Mouse (Mus musculus): ENCODE data around the gene Mtmr3. TPM values are rescaled to one million over a fixed set of nuclear protein-coding genes. Genes with fewer than 3 reads are reported as not detected.

Mtmr3 gene
- polyA plus RNA-seq, 1 experiment from 2014 or later = 25.6 TPM

DNA sequence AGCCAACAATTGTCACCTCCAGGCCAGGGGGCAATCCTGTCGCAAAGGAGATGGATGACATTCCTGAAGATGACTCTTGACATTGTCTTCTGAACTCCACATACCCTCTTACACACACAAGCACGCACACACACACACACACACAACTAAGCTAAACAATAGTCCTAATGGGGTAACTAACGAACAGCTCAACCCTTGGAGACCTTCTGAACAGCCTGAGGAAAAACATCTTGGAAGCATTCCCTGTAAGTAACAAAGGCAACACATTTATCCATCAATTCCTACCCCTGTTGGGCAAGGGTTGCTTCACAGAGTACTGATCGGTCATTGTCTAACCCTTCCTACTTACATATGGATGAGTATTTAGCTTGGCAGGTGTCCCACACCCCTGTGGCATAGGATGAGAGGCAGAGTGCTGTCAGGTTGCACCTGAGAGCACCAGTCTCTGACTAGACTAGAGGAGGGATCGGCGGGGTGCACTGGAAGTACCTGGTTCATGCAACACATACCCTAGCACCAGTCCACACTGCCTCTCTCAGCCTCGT is 27.9 kb upstream of the Mtmr3 start:
- 83% methylated on average over 7 of the region's 7 CpGs for WGBS
- H3K9ac ChIP-seq = no peak overlapping the region
- no peaks in the 10 kb centered on the region for H3K4me1 ChIP-seq
- H3K9me3 ChIP-seq (replicated peaks) = no peaks in the 10 kb centered on the region
- H3K27me3 ChIP-seq = no peaks in the 10 kb centered on the region
- no peaks in the 10 kb centered on the region for H3K36me3 ChIP-seq
- ATAC-seq (replicated peaks; ENCODE audit: low FRiP score) = no peak
- no peak overlapping the region for H3K4me2 ChIP-seq
- no peak overlapping the region for H3K27ac ChIP-seq
- no peak overlapping the region for H3K4me3 ChIP-seq (replicated peaks)

DNA sequence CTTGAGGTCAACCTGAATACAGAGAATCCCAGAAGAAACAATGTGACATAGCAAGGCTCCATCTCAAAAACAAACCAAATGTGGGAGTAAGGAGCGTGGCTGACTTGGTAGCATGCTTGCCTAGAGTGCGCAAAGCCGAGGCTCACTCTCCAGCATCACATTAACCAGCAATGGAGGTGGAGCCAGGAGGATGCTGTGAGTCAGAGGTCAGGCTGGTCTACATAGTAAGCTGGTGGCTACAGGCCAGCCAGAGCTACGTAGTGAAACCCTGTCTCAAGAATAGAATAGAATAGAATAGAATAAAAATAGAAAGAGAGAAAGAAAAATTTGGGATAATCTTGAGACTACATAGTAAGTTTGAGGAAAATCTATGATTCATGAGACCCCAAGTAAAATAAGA is 27.2 kb upstream of the Mtmr3 start:
- Histone ChIP-seq H3K27me3 (no peaks in the 10 kb centered on the region), H3K27ac (no peak overlapping the region), H3K9ac (no peak overlapping the region), H3K9me3 (replicated peaks) (no peaks in the 10 kb centered on the region), H3K4me2 (no peak overlapping the region), H3K4me3 (replicated peaks) (no peak overlapping the region), H3K4me1 (no peaks in the 10 kb centered on the region), H3K36me3 (no peaks in the 10 kb centered on the region)
- WGBS = 68% methylated on average over 4 of the region's 4 CpGs
- no peak for ATAC-seq (replicated peaks; ENCODE audit: low FRiP score)

DNA sequence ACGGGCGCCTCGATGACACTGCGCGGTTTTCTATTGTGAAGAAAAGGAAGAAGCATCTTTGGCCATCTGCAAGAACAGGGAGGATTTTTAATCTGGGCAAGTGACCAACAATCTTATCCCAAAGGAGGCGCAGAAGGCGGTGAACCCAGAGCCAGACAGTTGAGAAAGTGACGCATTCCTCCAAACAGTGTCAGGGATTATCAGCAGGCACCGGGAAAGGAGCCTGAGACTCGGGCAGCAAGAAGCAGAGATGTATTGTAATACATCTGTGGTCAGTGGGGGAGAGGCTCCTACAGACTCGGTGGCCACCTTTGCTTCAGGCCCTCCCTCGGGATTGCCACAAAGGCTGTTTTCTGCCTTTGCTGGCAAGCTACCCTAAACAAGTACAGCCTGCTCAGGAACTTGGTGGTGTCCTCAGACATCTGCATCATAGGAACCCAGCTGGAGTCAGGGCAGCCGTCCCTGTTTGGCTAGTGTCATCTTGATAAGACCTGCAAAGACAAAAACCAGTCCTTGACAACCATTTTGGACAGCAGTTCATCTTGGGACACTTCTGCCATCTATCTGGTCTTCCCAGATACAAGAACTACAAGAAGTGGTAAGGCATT is 25.9 kb upstream of the Mtmr3 start:
- H3K27ac ChIP-seq = no peak overlapping the region
- no peak for ATAC-seq (replicated peaks; ENCODE audit: low FRiP score)
- H3K9me3 ChIP-seq (replicated peaks) = no peaks in the 10 kb centered on the region
- 65% methylated on average over 13 of the region's 13 CpGs for WGBS
- no peaks in the 10 kb centered on the region for H3K36me3 ChIP-seq
- no peak overlapping the region for H3K4me3 ChIP-seq (replicated peaks)
- H3K9ac ChIP-seq = no peak overlapping the region
- no peak overlapping the region for H3K4me2 ChIP-seq
- H3K4me1 ChIP-seq = no peaks in the 10 kb centered on the region
- no peaks in the 10 kb centered on the region for H3K27me3 ChIP-seq

DNA sequence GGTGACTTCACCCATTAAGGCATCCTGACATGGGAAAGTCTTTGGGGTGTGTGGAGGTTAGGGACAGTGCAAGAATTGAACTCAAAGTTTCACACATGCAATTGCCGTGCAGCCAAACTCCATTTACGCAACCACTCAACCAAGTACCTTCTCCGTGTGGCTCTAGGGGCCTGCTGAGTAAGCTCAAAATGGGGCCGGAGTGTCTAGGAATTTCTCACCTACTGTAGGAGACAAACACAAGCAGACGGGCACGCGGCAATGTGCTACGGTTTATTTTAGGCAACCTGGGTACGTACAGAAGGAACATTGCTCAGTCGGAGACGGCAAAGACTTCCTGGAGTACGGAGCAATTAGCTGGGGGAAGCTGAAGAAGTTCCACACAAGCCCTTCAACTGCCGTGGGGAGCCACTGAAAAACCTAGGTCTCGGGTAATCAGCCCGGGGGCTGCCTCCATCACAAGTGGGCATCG is 25.4 kb upstream of the Mtmr3 start, which contains the start of gene Gm11032:
Gene Gm11032 (plus strand): TSS at position 51 of the 469 bp plus-strand sequence.
- Histone ChIP-seq H3K9me3 (replicated peaks) (no peaks in the 10 kb centered on the region), H3K4me1 (no peaks in the 10 kb centered on the region), H3K4me3 (replicated peaks) (no peak within 1 kb of the TSS), H3K9ac (no peak within 1 kb of the TSS), H3K27ac (no peak within 1 kb of the TSS), H3K4me2 (no peak within 1 kb of the TSS), H3K27me3 (no peaks in the 10 kb centered on the region), H3K36me3 (no peaks in the 10 kb centered on the region)
- no peak for ATAC-seq (replicated peaks; ENCODE audit: low FRiP score)
- WGBS = 80% methylated on average over 16 of the region's 16 CpGs

DNA sequence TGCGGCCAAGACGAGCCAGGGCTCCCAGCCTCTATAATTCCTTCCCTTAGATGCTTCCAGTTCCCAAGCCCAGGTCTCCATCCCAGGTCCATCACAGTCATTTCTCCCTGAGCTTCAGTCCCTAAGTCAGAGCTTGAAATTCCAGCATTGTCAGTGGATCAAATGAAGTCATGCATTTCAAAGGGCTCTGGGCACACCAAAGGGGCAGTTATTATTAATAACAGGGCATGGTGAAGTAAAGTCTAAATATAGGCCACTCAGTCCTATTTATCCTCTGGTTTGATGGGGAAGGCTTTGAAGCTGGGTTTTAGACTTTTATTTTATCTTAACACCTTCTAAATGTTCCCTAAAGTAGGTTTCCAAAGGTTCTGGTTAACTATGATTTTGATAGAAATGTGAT is 17.2 kb upstream of the Mtmr3 start:
- no peak overlapping the region for H3K4me3 ChIP-seq (replicated peaks)
- H3K27me3 ChIP-seq = no peaks in the 10 kb centered on the region
- H3K27ac ChIP-seq = no peak overlapping the region
- H3K4me1 ChIP-seq = no peaks in the 10 kb centered on the region
- no peak for ATAC-seq (replicated peaks; ENCODE audit: low FRiP score)
- H3K4me2 ChIP-seq = no peak overlapping the region
- no peaks in the 10 kb centered on the region for H3K36me3 ChIP-seq
- no peaks in the 10 kb centered on the region for H3K9me3 ChIP-seq (replicated peaks)
- no peak overlapping the region for H3K9ac ChIP-seq
- 71% methylated on average over 2 of the region's 2 CpGs for WGBS

DNA sequence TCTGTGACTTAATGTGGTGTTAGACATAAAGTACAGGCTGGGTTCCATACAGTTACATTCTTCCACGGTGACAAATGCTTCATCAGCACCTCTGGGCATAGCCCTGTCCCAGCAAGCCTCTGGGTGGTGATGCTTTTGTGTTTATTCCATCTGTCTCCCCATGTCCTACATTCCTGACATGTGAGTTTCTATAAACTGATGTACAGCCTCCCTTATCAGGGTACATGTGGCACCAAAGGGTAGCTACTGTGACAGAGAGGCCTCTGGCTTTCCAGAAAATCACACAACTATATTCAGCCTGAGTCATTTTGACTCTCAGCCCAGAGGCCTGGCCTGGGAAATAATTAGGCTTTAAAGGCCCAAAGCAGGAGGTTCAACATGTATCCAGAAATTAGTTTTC is 11.9 kb upstream of the Mtmr3 start:
- ATAC-seq (replicated peaks; ENCODE audit: low FRiP score) = no peak
- Histone ChIP-seq H3K9ac (no peak overlapping the region), H3K4me2 (no peak overlapping the region), H3K4me1 (peaks cover 22% of the 10 kb centered on the region), H3K4me3 (replicated peaks) (no peak overlapping the region), H3K9me3 (replicated peaks) (no peaks in the 10 kb centered on the region), H3K27me3 (no peaks in the 10 kb centered on the region), H3K27ac (no peak overlapping the region), H3K36me3 (no peaks in the 10 kb centered on the region)
- 72% methylated on average over 1 of the region's 1 CpGs for WGBS

DNA sequence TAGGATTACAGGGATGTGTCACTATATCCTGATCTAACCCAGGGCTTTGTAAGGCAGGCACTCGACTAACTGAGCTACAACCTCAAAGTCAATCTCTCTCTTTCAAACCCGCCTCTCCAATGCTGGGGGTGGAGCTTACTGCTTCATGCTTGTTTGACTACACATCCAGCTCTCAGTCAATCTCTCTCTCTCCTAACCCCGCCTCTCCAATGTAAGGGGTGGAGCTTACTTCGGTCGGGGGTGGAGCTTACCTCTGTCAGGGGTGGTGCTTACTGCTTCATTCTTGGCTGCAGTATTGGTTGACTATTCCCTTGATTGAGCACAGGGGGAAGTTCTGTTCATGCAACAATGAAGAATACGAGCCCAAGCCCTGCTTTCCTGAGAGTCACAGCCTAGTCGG is 10.8 kb upstream of the Mtmr3 start:
- Histone ChIP-seq H3K9ac (no peak overlapping the region), H3K4me1 (peaks cover 22% of the 10 kb centered on the region), H3K4me3 (replicated peaks) (no peak overlapping the region), H3K36me3 (no peaks in the 10 kb centered on the region), H3K9me3 (replicated peaks) (no peaks in the 10 kb centered on the region), H3K4me2 (no peak overlapping the region), H3K27me3 (no peaks in the 10 kb centered on the region), H3K27ac (no peak overlapping the region)
- ATAC-seq (replicated peaks; ENCODE audit: low FRiP score) = no peak
- 52% methylated on average over 7 of the region's 7 CpGs for WGBS

DNA sequence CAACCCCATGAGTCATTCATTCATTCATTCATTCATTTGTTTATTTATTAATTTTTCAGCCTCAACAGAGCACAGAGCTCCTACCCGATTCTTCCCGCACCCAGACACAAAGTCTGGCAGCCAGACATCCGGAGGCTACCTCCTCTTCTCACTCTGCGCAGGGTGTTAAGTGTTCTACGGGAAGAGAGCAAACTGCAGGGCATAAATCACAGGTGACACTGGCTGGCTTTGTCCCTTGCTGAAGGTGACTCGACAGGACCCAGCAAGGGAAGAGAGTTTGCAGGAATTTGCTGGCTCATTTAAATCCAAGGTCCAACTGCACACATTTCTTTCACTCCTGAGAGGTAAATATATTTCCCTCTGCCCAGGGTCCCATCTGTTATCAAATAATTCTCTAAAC is 9.8 kb upstream of the Mtmr3 start:
- Histone ChIP-seq H3K36me3 (no peaks in the 10 kb centered on the region), H3K4me1 (peaks cover 22% of the 10 kb centered on the region), H3K27me3 (no peaks in the 10 kb centered on the region), H3K9ac (no peak overlapping the region), H3K27ac (0 out of 2 replicates have a peak overlapping the region, but pooled peaks have one; percentile 13), H3K4me2 (no peak overlapping the region), H3K4me3 (replicated peaks) (no peak overlapping the region), H3K9me3 (replicated peaks) (no peaks in the 10 kb centered on the region)
- ATAC-seq (replicated peaks; ENCODE audit: low FRiP score) = no peak
- WGBS = 5% methylated on average over 6 of the region's 6 CpGs

DNA sequence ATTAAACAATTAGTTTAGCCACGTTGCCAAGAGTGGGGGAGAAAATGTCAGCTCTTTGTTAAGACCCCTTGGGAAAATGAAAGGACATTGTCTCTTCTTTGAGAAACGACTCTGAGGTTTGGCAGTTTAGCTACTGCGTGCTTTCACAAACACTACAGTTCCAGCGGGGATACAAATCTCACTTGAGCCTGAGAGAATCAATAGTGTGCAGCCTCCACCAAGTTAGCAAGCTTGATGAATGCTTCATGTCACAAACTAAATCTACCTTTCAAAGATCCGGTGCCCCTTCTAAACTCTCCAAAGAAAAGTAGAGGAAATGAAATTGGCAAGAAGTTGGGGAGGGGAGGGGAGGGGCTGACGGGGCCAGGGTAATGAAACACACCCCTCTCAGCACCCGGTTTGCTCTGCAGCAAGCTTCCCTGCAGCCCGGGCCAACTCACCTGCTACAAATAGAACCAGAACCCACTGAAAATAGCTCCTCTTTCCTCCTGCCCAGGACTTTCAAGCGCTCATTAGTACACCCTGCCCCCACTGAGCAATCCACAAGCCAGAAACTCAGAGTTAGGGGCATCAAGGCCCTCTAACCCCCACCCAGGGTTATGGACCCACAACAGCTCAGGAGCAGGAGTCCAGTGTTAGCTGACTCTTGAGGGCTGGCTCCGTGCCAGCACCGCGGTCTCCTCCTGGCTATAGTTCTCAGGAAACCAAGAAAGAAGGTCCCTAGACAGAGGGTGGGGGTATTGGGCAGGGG is 8.2 kb upstream of the Mtmr3 start:
- Histone ChIP-seq H3K4me3 (replicated peaks) (no peak overlapping the region), H3K9ac (0 out of 2 replicates have a peak overlapping the region, but pooled peaks have one; percentile 5), H3K9me3 (replicated peaks) (no peaks in the 10 kb centered on the region), H3K4me2 (peak overlapping the region; percentile 12; the same call in 1 of the 2 replicates), H3K36me3 (no peaks in the 10 kb centered on the region), H3K4me1 (peaks cover 22% of the 10 kb centered on the region), H3K27me3 (no peaks in the 10 kb centered on the region), H3K27ac (no peak overlapping the region)
- ATAC-seq (replicated peaks; ENCODE audit: low FRiP score) = 0 out of 2 replicates have a peak, but pooled peaks have one; percentile 29
- 27% methylated on average over 11 of the region's 12 CpGs for WGBS

DNA sequence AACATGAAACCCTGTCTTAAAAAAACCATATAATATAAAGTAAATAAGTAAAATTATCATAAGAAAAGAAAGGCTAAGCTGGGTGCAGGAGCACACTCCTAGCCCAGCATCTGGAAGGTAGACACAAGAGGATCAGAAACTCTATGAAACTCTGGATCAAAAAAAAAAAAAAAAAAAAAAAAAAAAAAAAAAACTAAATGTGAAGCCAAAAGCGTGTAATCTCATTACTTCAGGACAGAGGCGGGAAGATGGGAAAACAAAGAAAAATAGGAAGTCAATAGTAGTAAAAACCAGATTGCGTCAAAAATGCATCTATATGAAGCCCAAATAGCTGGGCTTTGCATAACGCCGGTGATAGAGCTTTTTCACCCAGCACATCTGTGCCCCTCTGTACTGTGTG is 7.2 kb upstream of the Mtmr3 start:
- peaks cover 22% of the 10 kb centered on the region for H3K4me1 ChIP-seq
- no peaks in the 10 kb centered on the region for H3K27me3 ChIP-seq
- H3K4me2 ChIP-seq = no peak overlapping the region
- H3K9ac ChIP-seq = no peak overlapping the region
- H3K27ac ChIP-seq = no peak overlapping the region
- WGBS = 91% methylated on average over 5 of the region's 5 CpGs
- ATAC-seq (replicated peaks; ENCODE audit: low FRiP score) = no peak
- no peak overlapping the region for H3K4me3 ChIP-seq (replicated peaks)
- no peaks in the 10 kb centered on the region for H3K36me3 ChIP-seq
- no peaks in the 10 kb centered on the region for H3K9me3 ChIP-seq (replicated peaks)

DNA sequence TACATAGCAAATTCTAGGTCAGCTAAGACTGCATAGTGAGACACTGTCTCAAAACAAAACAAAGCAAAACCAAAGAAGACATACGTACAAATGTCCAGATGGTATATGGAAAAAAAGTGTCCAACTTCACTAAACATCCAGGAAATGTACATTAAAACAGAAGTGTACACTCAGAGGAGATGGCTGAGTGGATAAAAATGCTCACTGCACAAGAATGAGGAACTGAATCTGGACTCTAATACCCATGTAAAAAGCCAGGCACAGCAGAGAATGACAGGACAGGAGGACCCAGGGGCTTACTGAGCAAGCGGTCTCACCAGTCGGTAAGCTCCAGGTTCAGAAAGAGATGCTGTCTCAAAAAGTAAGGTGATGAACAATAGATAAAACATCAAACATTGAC is 5.3 kb upstream of the Mtmr3 start:
- Histone ChIP-seq H3K27ac (no peak overlapping the region), H3K36me3 (no peaks in the 10 kb centered on the region), H3K27me3 (no peaks in the 10 kb centered on the region), H3K9me3 (replicated peaks) (no peaks in the 10 kb centered on the region), H3K9ac (no peak overlapping the region), H3K4me3 (replicated peaks) (no peak overlapping the region), H3K4me1 (peaks cover 24% of the 10 kb centered on the region), H3K4me2 (no peak overlapping the region)
- 83% methylated on average over 3 of the region's 3 CpGs for WGBS
- ATAC-seq (replicated peaks; ENCODE audit: low FRiP score) = no peak

DNA sequence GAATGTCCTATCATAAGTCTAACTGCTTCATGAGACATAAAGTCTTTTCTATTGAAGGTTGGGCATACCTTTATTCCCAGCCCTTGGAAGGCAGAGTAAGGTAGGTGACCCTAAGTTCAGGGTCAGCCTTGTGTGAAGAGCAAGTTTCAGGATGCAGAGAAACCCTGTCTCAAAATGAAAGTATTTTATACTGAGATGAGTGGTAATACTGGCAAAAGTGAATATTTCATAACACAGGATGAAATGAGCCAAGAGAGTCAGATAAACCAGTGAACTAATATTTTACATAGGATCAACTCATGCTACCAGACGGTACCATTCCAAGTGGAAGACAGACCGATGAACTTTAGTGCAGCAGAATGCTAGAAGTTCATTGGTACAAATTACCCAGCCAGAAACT is 3.7 kb upstream of the Mtmr3 start:
- peaks cover 13% of the 10 kb centered on the region for H3K4me1 ChIP-seq
- H3K4me3 ChIP-seq (replicated peaks) = no peak overlapping the region
- H3K36me3 ChIP-seq = no peaks in the 10 kb centered on the region
- H3K9ac ChIP-seq = no peak overlapping the region
- no peaks in the 10 kb centered on the region for H3K27me3 ChIP-seq
- no peak overlapping the region for H3K27ac ChIP-seq
- ATAC-seq (replicated peaks; ENCODE audit: low FRiP score) = no peak
- no peaks in the 10 kb centered on the region for H3K9me3 ChIP-seq (replicated peaks)
- WGBS = 87% methylated on average over 2 of the region's 2 CpGs
- no peak overlapping the region for H3K4me2 ChIP-seq

Data from kidney, embryonic 15.5 days (tissue).